In genomic region chr2:21002538-21002937, GRCm38 (mm10) we compare ENCODE assay signal across 9 mouse cellular contexts. TPM values are rescaled to one million over a fixed set of nuclear protein-coding genes. Genes with fewer than 3 reads are reported as not detected.
A peak's percentile ranks its signal among the peaks of the same experiment; 100 is the strongest.
DNase-seq lines count a peak whose midpoint lies in the region; TF ChIP-seq lines count a peak whose summit lies in the region.
"Had no signal": no experiment of that assay in that cellular context is flagged by ENCODE, and none has a peak within 500 bp of the region (broad histone marks: within the 10 kb centered on the region; RNA-seq: fewer than 3 reads in every experiment).

No protein-coding gene starts in this region.

- DNase-seq in heart, adult 18-20 months, result peak; percentile 62 to 63
- no peak for DNase-seq in heart, embryonic 10.5 days (ENCODE audit: low spot score)
- DNase-seq in cerebellum, adult 2 months, result peak; percentile 27 to 54
- peak; percentile 41 to 42 for DNase-seq in heart, postnatal 14 days
- DNase-seq in right cerebral cortex, adult 18-20 months, result peak; percentile 74
- no peak for DNase-seq in yolk sac, embryonic 10.5 days (ENCODE audit: low spot score)
- DNase-seq in kidney, postnatal 10 days, result no peak
- DNase-seq in thymus, adult 18-20 months, result no peak

- no peak for TF ChIP-seq POLR2A in cerebellum, adult 2 months (IDR thresholded peaks at IDR 0.05; ENCODE audit: borderline replicate concordance, insufficient read depth, low read length)

- intact Hi-C loops in heart, postnatal 14 days (cut with DNase I), result no loop called here

- H3K4me1 ChIP-seq in heart, embryonic 10.5 days, result no peaks in the 10 kb centered on the region
- no peaks in the 10 kb centered on the region for H3K4me1 ChIP-seq in cerebellum, adult 2 months (ENCODE audit: control insufficient read depth, insufficient read depth, low read length)
- H3K4me1 ChIP-seq: embryonic facial prominence, embryonic 15.5 days had no signal

- no peak overlapping the region for H3K27ac ChIP-seq in heart, embryonic 10.5 days
- H3K27ac ChIP-seq in cerebellum, adult 2 months (ENCODE audit: insufficient read depth, low read length), result no peak overlapping the region
- H3K27ac ChIP-seq: embryonic facial prominence, embryonic 15.5 days had no signal

- no peak overlapping the region for H3K4me3 ChIP-seq in heart, embryonic 10.5 days
- H3K4me3 ChIP-seq in cerebellum, adult 2 months (replicated peaks; ENCODE audit: insufficient read depth, low read depth, low read length), result no peak overlapping the region
- H3K4me3 ChIP-seq: embryonic facial prominence, embryonic 15.5 days had no signal

- no peaks in the 10 kb centered on the region for H3K36me3 ChIP-seq in heart, embryonic 10.5 days
- H3K36me3 ChIP-seq: embryonic facial prominence, embryonic 15.5 days had no signal

- WGBS in heart, embryonic 10.5 days, result 85% methylated on average over 8 of the region's 8 CpGs
- 33% methylated on average over 8 of the region's 8 CpGs for WGBS in cerebellum, adult 2 months

- H3K27me3 ChIP-seq in heart, embryonic 10.5 days (ENCODE audit: insufficient read depth, poor library complexity, severe bottlenecking), result no peaks in the 10 kb centered on the region
- no peaks in the 10 kb centered on the region for H3K27me3 ChIP-seq in cerebellum, adult 2 months (ENCODE audit: control insufficient read depth, insufficient read depth, low read length)
- H3K27me3 ChIP-seq: embryonic facial prominence, embryonic 15.5 days had no signal

- TF ChIP-seq CTCF in cerebellum, adult 2 months (IDR thresholded peaks at IDR 0.05; ENCODE audit: borderline replicate concordance, insufficient read depth, low read depth, low read length), result no peak

- H3K9me3 ChIP-seq in heart, embryonic 10.5 days, result no peaks in the 10 kb centered on the region
- H3K9me3 ChIP-seq: embryonic facial prominence, embryonic 15.5 days had no signal

RNA-seq across cellular contexts. Expression of gene Arhgap21, which starts 33.9 kb away (rescaled TPM):
- total RNA-seq in heart, adult 18-20 months (2021), result 10 to 100 TPM; 61.8 to 72.0 TPM
- polyA plus RNA-seq in heart, embryonic 10.5 days (2016; fragmentation: Nextera tagmentation; extraction: Ambion mirVana), result 15.2 and 18.7 TPM in 2 replicates
- polyA plus RNA-seq in cerebellum, adult 2 months (2012; rRNA removed), result 213 and 231 TPM in 2 replicates
- 10 to 100 TPM; 84.5 to 91.7 TPM for total RNA-seq in heart, postnatal 14 days (2021)

Comparison
In these comparisons a context has a peak if more than half of its experiments do, and no peak if none do; other contexts are left out.
1. DNase-seq: peak in heart, adult 18-20 months (2 of 2), cerebellum, adult 2 months (2 of 2), heart, postnatal 14 days (2 of 2) and right cerebral cortex, adult 18-20 months (single experiment); none in heart, embryonic 10.5 days (single experiment), yolk sac, embryonic 10.5 days (single experiment), kidney, postnatal 10 days (single experiment) and thymus, adult 18-20 months (0 of 2).